Mouse (Mus musculus) c-Kit-positive CD71-positive TER-119-positive erythroid progenitor cells, embryonic 14.5 days (primary cell): ENCODE measurements around the gene Arg1.

Experiments used
- DNase-seq: peaks from one replicate; pipeline ENCODE4 v3.0.0-alpha.2; 2013; ENCODE audit warnings: low spot score

Arg1 gene

GRCm38 (mm10) chr10:24911199-24911598, 16.1 kb downstream of the Arg1 start:
- DNase-seq, result no peak

- no peak for DNase-seq
These were observed 21.7 kb downstream of the Arg1 start for GRCm38 (mm10) chr10:24905627-24906026.

- no peak for DNase-seq
These were observed 31.4 kb downstream of the Arg1 start for GRCm38 (mm10) chr10:24895927-24896326.

- no peak for DNase-seq
These were observed 38.9 kb downstream of the Arg1 start for GRCm38 (mm10) chr10:24888343-24888742.

- no peak for DNase-seq
These were observed 41.3 kb downstream of the Arg1 start for GRCm38 (mm10) chr10:24886008-24886407.

- peak; percentile 19 for DNase-seq
These were observed 53.7 kb downstream of the Arg1 start for GRCm38 (mm10) chr10:24873624-24874023.

GRCm38 (mm10) chr10:24869760-24870290, 57.5 kb downstream of the Arg1 start, which contains the start of gene Med23:
Med23 (plus strand) TSS chr10:24869986.
- peak; percentile 97 for DNase-seq
